Mouse (Mus musculus) gastrocnemius, postnatal 36 days (tissue): Measurements from ENCODE around the gene Ceacam14. TPM values are rescaled to one million over a fixed set of nuclear protein-coding genes. Genes with fewer than 3 reads are reported as not detected.

ENCODE experiments used
- DNase-seq, 2 experiments: peaks; one replicate each; pipeline ENCODE4 v3.0.0; 2022
- intact Hi-C: fragments of 180-260 bp; cut with DNase I; formaldehyde crosslinking; loops from one replicate; pipeline ENCODE4 v1.15.1; 2025
- long read RNA-seq, 2 experiments: library from polyadenylated mRNA; stranded (forward); transcript quantifications; one replicate each; pipeline ENCODE4 v2.0.0; 2021
- total RNA-seq, 2 experiments: library from RNA; stranded (reverse); gene quantifications; 2 replicates each; pipeline ENCODE4 v1.2.3; 2021

The Ceacam14 gene
- total RNA-seq = not detected
- long read RNA-seq, experiment 1 = 0 reads
- long read RNA-seq, experiment 2 = 0 reads

- DNase-seq = no peak
- intact Hi-C loops = no loop called here
Measured at GRCm38 (mm10) chr7:17812333-17812732, at the start of gene Ceacam14. Gene Ceacam14, plus strand, starts transcription at chr7:17812633.

Other genes starting within 250 kb of the Ceacam14 start
- gene Ceacam5, start 99.4 kb upstream of the Ceacam14 start, total RNA-seq = not detected
- gene Gm5155, start 59.1 kb downstream of the Ceacam14 start, total RNA-seq = not detected
- gene Ceacam11, start 159.5 kb downstream of the Ceacam14 start, total RNA-seq = not detected
- gene Ceacam13, start 197.3 kb downstream of the Ceacam14 start, total RNA-seq = not detected